Mouse (Mus musculus) thymus, postnatal 4 days (tissue): ENCODE data around the gene Izumo4.

Experiments used
- DNase-seq: peaks from one replicate; pipeline ENCODE4 v3.0.0; 2021

Gene Izumo4

DNA sequence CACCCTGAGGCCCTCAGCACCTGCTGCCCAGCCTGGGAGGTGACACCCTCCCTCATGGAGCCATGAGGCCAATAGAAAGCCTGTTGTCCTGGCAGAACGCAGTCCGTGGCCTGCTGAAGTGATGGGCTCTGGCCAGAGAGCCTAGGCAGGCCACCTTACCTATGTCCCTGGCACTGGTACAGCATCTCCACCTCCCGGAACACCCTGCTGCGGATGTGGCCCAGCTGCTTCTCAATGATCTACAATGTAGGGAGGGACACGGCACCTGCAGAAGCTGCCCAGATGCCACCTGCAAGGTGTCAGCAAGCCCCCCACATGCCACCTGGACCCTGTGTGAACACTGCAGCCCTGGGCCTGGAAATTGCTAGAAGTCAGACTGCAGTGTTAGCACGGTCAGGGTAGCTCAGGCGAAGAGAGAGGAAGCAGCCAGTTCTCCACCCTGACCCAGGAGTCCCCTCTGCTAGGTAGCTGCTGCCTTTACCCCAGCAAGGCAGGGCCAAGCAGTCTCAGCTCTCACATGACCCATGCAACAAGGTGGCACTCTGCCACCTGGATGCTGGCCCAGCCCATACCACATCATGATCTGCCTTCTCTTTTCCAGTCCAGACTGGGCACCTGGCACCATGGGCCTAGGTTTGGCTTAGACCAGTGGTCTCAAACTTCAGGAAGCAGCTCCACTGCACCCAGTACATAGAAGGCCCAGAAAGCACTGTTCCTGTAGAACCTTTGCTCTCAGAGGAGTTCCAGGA lies 32.1 kb upstream of the Izumo4 start:
- no peak for DNase-seq

DNA sequence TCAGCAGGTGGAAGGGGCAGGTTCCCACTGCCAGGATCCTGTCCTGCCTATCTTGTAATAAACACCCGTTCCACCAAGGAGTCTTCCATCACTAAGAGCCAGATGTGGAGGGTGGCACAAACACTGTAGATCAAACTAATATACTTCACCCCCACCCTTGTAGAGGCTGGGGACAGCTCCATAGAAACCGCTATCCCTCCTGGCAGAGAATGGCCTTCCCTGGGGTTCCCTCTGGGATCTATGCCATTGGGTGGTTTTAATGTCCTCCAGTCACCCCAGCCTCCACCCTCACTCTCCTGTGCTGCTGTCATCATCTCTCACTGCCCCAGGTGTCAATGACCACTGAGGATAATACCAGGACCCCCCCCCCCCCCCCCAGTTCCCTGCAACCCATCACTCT lies 31.5 kb upstream of the Izumo4 start:
- DNase-seq = no peak

DNA sequence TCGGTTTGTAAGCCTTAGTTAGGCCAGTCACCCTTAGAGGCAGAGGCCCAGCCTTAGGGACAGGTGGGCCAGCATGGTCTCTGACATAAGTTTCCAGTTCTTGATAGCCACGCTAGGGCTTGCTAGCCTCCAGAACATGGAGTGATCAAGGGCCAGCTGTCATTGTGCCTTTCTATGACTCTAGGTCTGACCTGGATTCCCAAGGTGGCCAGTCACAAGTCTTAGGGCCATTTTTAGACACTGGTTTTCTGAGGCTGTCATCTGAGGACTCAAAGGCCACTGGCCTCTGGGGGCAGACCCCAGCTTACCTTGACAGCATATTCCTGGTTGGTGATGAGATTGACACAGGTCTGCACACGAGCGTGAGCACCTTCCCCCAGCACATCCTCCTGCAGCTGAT lies 30.7 kb upstream of the Izumo4 start:
- no peak for DNase-seq

DNA sequence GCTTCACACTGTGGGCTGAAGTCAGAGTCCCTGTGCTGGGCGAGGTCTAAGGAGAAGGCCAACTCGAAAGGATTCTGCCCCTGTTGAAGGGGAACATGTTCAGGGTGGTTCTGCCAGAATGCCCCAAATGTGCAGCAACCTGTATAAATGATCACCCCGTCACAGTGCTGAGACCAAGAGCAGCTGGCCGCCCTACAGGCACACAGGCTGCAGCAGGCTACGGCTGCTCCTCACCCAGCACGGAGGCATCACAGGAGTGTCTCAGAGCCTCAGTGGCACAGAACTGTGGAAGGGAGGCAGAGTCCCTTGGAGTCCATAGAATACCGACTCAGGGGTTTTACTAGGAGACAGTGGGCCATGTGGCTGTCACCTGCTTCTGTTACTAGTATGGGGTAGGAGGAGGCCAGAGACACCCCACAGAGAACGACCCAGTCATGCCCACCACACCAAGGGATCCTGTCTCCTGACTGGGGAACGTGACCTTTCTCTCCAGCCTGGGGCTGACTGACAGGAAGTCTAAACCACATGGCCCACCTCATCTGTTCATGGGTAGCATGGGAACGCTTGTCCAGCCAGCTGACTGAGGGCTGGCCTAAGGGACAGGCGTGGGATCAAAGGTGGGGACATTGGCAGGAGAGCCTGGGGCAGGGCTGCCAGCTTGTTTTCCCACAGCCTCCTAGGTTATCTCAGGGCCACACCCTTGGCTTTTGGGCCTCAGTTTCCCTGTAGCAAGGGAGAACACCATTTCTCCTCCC lies 29.9 kb upstream of the Izumo4 start:
- no peak for DNase-seq

DNA sequence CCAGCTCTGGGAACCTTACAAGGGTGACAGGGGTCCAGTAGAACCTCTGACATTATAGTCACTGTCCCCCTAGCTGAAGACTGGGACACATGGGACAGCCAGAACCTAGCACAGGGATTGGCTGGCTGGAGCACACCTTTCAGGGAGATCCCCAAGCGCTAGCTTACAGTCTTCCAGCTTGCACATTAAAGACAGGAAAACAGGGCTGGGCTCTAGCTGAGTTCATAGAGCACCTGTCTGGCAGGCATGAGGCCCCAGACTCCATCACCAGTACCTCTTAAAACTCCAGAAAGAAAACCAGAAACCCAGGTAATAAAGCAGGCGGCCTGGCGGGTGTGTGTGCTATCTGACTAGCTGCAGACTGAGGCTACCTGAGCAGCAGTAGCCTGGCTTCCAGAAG lies 28.3 kb upstream of the Izumo4 start:
- DNase-seq = no peak

DNA sequence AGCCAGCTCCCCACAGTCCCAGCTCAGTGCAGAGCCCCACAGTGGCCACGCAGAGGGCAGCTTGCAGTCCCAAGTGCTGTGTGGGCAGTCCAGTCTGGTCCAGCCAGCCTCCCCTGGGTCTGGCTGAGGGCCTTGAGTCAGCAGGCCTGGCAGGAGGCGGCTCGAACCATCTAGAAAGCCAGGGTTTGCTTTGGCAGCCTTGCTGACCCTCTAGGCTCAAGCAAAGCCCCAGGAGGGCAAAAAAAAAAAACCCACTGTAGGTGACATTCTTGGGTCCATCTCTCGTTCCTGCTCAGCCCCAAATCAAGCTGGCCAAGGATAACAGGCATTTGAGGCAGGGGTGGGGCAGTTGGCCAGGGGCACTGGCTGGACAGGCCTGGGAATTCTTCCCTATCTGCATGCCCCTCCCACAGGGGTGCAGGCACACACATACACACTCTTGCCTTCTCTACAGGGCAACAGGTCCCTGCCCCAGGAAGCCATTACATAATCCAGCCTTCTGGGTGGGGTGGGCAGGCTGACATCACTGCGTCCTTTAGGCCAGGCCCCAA lies 27.7 kb upstream of the Izumo4 start:
- peak; percentile 24 for DNase-seq

- DNase-seq = peak; percentile 27
These were observed 27.1 kb upstream of the Izumo4 start for GRCm38 (mm10) chr10:80674851-80675404.

DNA sequence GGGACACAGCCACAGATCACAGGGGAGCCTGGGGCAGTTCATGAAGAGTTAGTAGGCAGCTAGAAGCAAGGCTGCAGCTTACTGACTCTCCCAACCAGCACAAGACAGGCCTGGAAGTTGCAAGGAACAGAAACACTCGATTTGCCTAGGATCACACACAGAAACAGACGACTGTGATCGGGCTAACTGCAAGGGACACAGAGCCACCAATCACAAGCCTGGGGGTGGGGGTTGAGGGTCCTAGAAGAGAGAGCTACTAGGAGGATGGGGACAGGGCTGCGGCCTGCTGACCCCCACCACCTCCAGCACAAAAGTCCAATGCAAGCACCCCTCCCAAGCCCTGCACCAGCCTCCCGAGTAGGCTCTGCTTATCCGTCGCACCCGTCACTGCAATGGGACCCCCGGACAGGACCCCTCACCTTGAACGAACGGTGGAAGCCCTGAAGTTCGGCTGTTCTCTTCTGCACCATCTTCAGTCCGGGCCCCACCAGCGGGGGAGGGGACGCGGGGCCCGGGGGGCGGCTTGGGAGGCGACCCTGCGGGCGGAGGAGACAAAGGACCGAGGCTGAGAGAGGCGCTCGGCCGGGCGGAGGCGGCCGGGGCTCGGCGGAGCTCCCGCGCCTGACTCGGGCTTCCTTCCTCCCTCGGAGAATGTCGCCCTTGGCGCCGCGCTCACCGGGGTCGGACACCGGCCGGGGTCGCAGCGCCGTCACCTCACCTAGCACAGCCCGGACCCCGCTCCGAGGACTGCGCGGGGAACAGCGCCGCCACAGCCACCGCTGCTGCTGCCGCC lies 26.4 kb upstream of the Izumo4 start:
- no peak for DNase-seq

DNA sequence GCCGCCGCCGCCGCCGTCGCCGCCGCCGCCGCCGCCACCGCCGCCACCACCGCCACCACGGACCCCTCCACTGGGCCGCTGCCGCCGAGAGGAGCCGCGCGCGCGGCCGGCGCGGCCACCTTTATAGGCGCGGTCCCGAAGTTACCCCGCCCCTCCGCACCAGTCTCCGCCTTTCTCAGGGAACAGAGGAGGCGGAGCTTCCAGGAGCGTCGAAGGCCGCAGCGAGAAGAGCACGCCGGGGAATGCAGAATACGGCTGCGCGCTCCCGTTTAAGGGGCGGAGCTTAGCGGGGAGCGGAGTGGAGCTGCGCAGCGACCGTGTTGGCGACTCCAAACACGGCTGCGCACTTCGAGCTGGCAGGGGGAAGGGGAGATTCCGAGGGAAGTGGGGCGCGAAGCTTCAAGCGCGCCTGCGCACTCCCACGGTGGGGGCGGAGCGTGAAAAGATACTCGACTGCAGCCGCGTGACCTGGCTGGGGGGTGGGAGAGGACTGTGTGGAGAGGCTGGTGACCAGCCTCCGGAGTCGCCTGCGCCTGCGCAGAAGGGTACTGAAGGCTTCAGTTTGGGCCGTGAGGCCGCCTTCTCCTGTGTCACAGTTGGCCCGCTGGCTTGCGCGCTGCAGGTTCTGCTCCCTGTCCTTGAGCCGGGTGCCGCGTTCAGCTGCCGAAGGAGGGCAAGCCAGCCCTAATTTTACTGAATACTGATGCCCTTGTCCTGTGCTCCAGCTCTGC lies 25.6 kb upstream of the Izumo4 start:
- DNase-seq = peak; percentile 100

DNA sequence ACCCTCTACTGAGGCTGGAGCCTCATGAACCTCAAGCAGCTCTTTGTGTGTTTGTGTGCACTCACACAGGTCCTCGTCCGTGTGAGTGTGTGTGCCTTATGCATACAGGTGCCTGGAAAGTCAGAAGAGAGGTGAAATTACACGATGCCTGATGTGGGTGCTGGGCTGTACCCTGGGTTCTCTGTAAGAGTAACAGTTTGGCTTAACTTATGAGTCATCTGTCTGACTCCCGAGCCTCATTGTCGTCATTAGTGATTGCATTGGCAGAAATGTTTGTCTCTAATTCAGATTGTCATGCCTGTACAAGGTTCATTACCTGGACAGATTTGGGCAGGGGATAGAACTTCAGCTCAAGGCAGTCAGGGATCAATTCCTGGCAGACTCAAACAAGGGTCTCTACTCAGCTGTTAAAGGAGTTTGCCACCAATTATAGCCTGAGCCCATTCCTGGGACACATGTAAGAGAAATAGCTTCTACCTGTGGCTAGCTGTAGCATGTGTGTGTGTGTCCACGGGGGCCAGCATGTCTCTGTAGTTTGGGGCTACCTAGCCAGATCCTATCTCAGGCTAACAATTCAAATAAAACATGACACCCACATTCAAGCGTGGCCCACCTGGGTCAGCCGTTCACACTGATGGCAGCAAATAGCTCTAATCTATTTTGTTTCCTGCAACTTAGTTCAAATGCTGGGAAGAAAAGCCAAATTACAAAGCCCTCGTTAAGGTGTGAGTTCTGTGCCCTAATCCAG lies 24.7 kb upstream of the Izumo4 start:
- DNase-seq = no peak

DNA sequence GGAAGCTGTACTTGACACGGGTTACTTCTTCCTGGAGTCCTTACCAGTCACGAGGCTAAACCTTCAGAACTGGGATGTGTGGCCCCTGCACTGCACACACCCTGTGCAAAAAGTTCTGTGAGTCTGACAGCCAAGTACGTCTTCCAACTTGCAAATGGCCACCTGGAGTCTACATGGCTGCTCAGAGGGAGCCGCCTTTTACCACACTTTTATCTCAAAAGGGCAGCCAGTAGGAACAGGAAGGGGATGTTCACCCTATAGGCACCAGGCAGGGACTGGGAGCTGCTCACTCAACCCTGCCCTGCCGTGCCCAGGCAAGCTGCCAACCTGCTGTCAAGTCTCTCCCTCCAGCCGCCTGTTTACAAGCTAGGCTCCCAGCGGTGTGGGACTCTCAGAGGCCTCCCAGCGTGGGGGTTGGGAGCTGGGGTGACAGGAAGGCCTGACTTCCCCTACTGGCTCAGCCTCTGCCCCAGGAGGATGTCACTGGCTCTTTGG lies 24.0 kb upstream of the Izumo4 start, which contains the start of gene Mknk2:
Gene Mknk2, minus strand, starts transcription at position 171 of the 495 bp plus-strand sequence.
- peak; percentile 91 for DNase-seq

- DNase-seq = peak; percentile 76
These were observed 23.2 kb upstream of the Izumo4 start for GRCm38 (mm10) chr10:80678601-80679377.

DNA sequence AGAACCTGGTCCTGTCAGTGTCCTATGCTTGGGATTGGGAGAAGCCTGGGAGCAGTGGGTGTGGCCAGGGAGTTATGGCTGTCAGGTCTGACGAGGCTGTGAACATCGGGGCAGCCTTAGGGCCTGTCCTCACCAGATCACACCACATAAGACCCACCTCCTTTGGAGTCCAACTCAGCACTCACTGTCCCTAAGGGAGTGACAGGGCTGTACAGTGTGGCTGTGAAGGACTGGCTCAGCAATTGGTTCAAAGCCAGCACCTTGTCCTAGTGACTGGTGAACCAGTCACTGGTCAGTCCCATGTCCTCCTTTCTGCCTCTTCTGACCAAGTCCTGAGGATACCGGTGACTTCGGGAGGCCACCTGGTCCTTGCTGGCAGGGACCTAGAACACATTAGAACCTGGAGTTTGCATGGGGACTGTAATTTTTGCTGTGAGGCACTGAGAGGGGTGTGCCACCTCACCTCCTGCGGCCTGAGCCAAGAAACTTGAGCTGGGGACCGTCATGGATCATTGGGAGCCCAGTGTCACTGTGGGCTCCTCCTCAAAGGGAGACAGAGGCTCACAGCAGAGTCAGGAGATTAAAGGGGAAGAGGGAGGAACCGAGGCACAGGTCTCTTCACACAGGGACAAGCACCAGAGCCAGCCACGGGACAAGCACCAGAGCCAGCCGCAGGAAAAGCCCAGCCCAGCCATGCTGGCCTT lies 22.3 kb upstream of the Izumo4 start:
- peak; percentile 47 for DNase-seq

- DNase-seq = no peak
These were observed 21.7 kb upstream of the Izumo4 start for GRCm38 (mm10) chr10:80680260-80680696.

DNA sequence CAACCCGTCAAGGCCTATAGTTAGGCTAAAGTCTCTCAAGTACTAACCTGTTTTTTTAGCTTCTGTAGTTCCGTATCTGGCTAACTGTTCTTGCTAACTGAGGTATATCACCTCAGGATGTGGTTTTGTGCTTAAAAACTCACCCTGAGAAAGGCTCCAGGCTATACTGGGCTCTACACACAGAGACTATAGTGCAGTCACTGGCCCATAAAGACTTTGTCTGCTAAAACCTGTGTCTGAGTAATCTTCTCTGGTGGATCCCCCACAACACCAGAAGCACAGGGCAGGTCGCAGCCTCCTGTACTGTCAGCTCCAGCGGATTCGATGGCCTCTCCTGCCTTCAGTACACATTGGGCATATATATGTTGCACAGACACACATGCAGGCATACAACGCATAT lies 20.0 kb upstream of the Izumo4 start:
- DNase-seq = peak; percentile 52

GRCm38 (mm10) chr10:80683647-80684046 lies 18.3 kb upstream of the Izumo4 start:
- DNase-seq = no peak

DNA sequence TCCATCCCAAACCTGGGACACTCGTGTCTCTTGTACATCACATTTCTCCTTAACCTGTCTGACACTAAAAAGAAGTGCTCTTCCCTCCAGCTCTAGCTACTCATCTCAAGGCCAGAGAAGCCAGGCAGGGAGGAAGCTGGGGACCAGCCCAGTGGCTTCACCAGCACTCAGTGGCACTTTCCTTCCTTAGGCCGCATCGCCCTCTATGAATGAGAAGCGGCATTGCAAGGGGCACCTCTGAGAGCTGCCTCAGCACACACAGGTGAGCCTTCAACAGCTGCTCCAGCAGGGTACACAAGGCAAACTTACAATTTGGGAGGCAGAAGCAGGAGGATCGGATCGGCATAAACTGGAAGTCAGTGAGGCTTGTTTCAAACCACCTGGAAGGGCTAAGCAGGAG lies 17.8 kb upstream of the Izumo4 start:
- DNase-seq = peak; percentile 88

DNA sequence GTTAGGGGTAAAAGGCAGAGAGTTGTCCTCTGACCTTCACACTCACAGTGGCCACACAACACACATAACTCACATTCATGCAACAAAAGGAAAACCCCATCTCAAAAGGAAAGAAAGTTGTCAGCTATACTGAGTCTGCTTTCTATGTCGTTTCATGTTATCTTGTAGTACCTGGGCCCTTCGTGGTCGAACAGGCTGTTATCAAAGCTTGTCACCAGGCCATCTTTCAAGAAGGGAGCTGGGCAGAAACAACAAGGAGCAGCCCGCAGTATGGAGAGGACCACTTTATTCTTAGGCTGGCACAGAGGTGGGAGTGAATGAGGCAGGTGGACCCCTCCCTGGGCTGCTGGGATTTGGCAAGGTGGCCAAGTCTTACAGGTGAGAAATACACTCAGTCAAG lies 17.0 kb upstream of the Izumo4 start:
- no peak for DNase-seq

GRCm38 (mm10) chr10:80686617-80687016 lies 15.4 kb upstream of the Izumo4 start:
- DNase-seq = no peak

- peak; percentile 77 for DNase-seq
These were observed 14.1 kb upstream of the Izumo4 start for GRCm38 (mm10) chr10:80687850-80688249.
